Mouse (Mus musculus): Measurements from ENCODE around the gene Smyd4.

The Smyd4 gene

DNA sequence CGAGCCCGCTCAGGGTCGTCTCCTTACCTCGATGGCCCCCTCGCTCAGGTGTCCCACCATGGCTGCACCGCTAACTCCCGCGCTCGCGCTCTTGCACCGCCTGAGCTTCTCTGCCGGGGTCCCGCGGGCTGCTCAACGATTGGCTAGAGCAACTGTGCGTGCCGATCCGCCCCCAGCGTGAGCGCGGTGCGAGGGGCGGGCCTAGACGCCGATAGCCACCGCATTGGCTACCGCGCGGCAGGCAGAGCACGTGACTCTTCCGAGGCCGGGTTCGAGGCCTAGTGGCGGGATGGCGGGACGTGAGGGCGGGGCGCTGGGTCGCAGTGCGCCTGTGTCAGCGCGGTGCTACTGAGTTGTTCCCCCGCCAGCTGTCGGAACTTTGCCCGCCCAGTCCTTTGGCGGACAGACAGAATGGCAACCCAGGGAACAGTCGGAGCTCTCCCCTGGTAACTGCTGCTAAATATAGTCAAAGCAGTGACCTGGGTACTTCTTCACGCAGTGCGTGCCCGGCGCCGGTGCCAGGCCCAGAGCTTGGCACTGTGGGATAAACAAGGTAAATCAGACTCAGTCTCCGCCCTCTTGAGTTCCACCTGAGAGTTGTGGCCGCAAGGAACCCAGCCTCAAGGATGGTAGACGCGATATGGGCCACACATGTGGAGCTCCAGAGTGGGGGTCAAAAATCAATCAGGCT, at the start of gene Smyd4, which contains the start of gene Rpa1:
Gene Smyd4 (plus strand): TSS at position 235 of the 691 bp plus-strand sequence.
Gene Rpa1 (minus strand): TSS at position 126 of the 691 bp plus-strand sequence.
- DNase-seq (ENCODE audit: low spot score), result peak; percentile 96

DNA sequence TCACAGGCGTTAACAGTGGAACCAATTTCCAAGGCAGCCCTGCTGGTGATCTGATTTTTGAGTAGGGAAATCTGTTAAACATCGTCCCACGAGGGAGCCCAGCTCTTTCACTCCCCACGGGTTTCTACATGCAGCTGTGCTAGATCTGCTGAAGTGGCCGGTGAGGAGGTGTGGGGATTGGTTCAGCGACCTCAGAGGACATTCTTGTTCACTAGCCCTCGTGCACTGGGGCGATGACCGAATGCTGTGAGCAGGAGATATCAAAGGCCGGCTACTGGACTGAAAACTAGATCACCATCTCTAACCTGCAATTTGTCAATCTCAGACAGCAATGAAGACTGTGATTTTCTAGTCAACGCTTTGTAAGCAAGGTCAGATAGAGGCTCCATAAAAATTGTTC, 49.7 kb upstream of the Smyd4 start:
- DNase-seq (ENCODE audit: low spot score), result peak; percentile 26

GRCm38 (mm10) chr11:75299786-75300185, 48.4 kb upstream of the Smyd4 start:
- DNase-seq (ENCODE audit: low spot score), result no peak

DNA sequence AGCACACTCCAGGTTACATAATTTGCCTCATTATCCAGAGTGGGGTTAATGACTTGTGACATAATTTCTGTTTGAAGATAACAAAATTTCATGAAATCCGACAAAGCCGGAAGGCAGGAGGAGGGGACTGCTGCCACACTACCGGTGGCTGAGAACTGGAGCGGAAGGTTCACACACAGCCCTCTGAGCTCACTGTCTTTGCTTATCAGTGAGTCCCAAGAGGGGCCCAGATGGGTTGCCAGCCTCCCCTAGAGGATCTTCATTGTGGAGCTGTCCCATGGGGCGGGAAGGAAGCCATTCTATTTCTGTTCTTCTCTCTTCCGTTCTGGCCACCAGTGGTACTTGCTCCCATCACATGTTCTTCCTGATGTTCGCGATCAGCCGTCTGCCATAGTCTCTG, 47.3 kb upstream of the Smyd4 start:
- DNase-seq (ENCODE audit: low spot score), result no peak

GRCm38 (mm10) chr11:75304797-75305196, 43.4 kb upstream of the Smyd4 start:
- no peak for DNase-seq (ENCODE audit: low spot score)

DNA sequence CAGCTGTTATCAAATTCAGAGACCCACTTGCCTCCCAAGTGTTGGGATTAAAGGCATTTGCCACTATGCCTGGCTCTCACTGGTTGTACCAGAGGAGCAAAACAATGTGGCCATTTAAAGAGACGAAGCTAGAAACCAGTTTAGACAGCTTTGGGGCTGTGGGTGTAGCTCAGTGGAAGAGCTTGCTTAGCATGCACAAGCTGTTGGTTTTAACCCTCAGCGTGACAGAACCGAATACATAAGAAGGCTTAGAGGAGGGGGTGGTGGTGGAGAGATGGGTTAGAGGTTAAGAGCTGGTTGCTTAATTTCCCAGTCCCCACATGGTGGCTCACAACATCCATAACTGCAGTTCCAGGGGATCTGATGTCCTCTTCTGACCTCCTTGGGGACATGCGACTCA, 39.6 kb upstream of the Smyd4 start:
- DNase-seq (ENCODE audit: low spot score), result no peak

GRCm38 (mm10) chr11:75310813-75311212, 37.4 kb upstream of the Smyd4 start:
- DNase-seq (ENCODE audit: low spot score), result no peak

DNA sequence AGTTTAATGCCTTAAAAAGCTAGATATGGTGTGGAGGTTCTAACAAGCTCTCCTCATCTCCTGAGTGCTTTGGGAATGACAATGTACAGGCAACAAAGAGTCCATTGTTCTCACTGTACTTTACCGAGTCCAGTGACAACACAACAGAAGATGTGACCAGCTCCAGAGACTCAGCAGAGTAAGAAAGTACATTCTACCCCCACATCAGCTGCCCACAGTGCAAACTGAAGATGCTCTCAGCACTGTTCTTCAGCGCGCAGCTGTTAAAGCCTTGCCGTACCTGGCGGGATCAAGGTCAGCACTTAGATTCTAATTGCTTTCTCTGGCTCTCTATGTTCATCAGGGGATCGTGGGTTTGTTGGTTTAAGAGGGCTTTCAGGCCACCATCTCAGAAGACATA, 36.5 kb upstream of the Smyd4 start:
- no peak for DNase-seq (ENCODE audit: low spot score)

DNA sequence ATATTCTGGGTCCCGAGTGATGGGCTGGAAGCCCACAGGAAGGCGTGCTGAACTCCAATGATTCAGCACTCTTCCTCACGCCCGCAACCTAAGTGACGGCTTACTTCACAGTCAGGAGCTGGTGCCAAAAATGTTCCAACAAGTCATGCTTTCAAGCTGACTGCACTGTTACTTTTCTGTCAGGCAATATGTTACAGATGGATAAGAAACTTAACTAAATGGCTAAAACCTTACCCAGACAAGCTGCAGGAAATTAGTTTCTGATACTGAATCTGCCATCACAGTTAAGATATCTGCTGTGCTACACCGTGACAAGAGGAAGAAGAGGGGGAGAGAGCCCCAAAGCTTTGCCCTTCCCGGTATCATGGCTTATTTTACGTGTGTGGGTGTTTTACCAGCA, 34.4 kb upstream of the Smyd4 start:
- DNase-seq (ENCODE audit: low spot score), result no peak

- DNase-seq (ENCODE audit: low spot score), result no peak
Measured at GRCm38 (mm10) chr11:75318351-75319221, 29.6 kb upstream of the Smyd4 start.

GRCm38 (mm10) chr11:75319246-75319645, 29.0 kb upstream of the Smyd4 start:
- DNase-seq (ENCODE audit: low spot score), result no peak

GRCm38 (mm10) chr11:75323326-75323737, 24.9 kb upstream of the Smyd4 start:
- no peak for DNase-seq (ENCODE audit: low spot score)

- no peak for DNase-seq (ENCODE audit: low spot score)
Measured at GRCm38 (mm10) chr11:75324433-75324832, 23.8 kb upstream of the Smyd4 start.

DNA sequence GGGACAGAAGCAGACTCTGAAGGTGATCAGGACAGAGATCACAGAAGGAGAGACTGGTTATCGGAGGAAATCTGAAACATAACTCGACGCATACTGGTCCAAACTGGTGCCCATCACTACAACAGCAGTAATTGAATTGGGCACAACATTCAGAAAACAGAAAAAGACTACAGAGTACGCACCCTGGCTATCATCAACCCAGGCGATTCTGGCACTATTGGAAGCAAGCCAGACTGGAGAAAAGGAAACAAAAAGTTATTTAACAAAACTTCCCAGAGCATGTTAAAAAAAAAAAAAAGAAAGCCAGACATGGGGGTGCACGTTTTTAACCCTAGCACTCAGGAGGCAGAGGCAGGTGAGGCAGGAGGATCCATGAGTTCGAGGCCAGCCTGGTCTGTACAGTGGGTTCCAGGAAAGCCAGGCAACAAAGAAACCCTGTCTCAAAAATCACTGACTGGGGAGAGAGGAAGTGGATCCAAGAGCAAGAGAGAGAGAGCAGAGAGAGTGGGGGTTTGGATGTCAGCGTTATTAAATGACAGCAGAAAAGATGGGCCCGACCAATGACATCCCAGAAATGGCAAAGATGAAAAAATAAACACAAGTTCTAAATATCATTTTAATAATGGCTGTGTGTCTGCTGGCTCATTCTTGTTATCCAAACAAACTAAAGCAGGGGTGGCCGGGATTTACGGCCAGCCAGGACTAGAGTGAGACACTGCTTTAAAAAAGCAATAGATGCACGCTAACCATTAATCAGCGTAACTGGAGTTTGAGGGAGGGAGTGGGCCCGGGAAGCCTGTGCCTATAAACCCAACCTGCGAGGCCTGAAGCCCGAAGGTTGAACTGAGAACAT, 22.9 kb upstream of the Smyd4 start:
- DNase-seq (ENCODE audit: low spot score), result no peak

DNA sequence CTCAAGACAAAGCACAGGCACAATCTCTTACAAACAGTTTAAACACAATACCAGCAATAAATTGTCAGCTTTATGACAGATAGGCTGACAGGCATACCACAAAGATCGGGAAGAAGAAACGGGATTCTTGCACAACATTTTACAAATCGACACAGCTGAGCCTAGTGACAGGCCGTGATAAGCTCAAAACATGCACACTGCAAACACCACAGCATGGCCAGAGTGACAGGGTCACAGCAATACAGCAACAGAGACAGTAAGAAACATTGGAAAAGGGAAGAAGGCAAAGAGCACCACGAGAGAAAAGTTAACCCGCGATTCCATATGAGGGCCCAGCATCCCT, 22.3 kb upstream of the Smyd4 start:
- DNase-seq (ENCODE audit: low spot score), result no peak

DNA sequence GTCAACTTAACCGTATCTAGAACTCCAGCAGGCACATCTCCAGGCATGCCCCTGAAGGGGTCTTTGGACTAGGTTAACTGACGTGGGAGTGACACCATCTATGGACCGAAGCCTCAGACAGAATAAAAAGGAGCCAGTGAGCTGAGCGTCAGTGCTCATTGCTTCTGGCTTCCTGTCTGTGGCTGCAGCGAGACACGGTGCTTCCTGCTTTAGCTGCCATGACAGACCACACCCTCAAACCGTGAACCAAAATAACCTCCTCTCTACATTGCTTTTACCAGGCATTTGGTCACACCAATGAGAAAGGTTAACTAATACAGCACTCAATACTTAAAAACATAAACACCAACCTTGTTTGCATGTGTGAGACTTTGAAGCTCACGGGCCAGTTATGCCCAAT, 11.6 kb upstream of the Smyd4 start:
- DNase-seq (ENCODE audit: low spot score), result peak; percentile 50

GRCm38 (mm10) chr11:75337246-75337645, 11.0 kb upstream of the Smyd4 start:
- no peak for DNase-seq (ENCODE audit: low spot score)

GRCm38 (mm10) chr11:75340076-75340475, 8.2 kb upstream of the Smyd4 start:
- DNase-seq (ENCODE audit: low spot score), result no peak

- no peak for DNase-seq (ENCODE audit: low spot score)
Measured at GRCm38 (mm10) chr11:75340698-75341345, 7.4 kb upstream of the Smyd4 start.

GRCm38 (mm10) chr11:75343096-75343495, 5.1 kb upstream of the Smyd4 start:
- DNase-seq (ENCODE audit: low spot score), result no peak

DNA sequence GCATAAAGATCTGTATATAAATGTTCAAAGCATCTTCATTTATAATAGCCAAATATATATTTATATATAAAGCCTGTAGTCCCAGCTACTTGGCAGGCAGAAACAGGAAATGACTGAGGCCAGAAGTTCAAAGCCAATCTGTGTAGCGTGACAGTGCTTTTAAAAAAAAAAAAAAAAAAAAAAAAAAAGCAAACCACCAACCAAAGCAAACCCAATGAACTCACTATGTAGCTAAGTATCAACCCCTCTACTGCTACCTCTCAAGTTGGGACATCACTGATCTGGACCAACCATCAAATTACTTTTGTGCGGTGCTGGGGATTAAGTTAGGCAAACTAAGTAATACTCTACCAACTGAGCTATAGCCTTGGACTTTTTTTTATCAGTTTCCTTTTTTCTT, 4.1 kb upstream of the Smyd4 start:
- no peak for DNase-seq (ENCODE audit: low spot score)

DNA sequence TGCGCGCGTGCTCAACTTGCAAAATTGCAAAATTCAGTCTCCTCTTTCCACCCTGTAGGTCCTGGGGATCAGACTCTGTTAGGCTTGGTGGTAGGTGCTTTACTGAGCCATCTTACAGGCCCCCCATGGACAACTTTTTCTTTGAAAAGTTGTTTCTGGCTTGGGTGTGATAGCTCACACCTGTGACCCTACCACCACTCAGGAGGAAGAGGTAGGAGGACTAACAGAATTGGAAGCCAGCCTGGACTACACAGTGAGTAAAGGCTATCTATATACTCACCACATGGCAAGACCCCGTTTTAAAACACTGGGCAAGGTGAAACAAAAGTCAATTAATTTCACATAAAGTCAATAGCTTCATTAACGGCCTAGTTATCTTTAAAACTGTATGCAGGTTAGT, 3.5 kb upstream of the Smyd4 start:
- DNase-seq (ENCODE audit: low spot score), result no peak
